Mouse (Mus musculus) mouse trophoblast stem cell (cell line): ENCODE measurements around the gene Samd4.
"Not testable (repeated sequence)": the region's sequence is repeated elsewhere in the genome, so short reads cannot be mapped to it uniquely, and the experiment has no call there.

Experiments
- in situ Hi-C, 2 experiments: fragments of 300-500 bp; cut with MseI, MboI; formaldehyde crosslinking; loops; 2 replicates in 1 of 2; 3 replicates in 1 of 2; pipeline ENCODE4 v1.15.1; 2025

Samd4 gene

DNA sequence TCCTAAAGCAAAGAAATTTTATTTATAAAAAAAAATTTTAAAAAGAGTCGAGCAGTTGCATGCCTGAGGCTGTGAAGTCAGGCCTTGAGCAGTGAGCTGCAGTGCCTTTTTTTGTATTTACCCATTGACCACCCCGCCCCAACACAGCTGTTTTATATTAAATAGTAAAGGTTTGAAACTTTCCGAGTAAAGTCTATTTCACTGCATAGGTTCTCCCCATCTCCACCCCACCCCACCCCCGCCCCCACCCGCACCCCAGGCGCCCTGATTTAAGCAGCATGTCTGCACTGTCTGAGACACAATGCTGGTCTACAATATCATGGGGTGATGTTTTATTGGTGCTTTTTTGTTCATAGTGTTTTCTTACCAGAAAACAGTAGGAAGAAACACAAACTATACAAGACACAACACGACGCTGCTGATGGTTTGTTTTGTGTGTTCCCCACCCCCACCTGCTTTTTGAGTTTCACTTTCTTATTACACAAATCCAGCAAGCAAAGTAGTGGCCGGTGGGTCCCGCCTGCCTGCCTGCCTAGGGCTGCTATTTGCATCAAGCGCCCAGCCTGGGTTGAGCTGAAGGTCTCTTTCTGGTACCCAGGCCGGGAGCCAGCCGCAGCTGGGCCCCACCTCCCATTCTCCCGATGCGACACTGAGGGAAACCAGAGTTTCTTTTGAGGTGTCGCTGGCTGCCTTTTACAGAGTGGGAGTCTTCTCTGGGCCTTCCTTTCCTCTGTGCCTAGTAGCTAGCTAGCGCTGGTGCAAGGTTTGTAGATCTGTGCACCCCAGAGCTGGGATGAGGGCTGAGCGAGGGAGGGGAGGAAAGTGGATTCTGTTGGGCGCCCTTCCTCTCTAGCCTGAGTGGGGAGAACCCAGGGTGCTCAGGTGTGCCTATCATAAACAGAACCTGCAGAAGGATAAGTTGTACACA lies 221.9 kb downstream of the Samd4 start:
- in situ Hi-C loops = no loop called here

GRCm38 (mm10) chr14:47105174-47105557 lies 222.5 kb downstream of the Samd4 start:
- in situ Hi-C loops = no loop called here

- in situ Hi-C loops = no loop called here
These were observed 223.1 kb downstream of the Samd4 start for GRCm38 (mm10) chr14:47105755-47106154.

GRCm38 (mm10) chr14:47107461-47107860 lies 224.8 kb downstream of the Samd4 start:
- in situ Hi-C loops = no loop called here

- in situ Hi-C loops = not testable (repeated sequence)
These were observed 227.7 kb downstream of the Samd4 start for GRCm38 (mm10) chr14:47110391-47110790.

DNA sequence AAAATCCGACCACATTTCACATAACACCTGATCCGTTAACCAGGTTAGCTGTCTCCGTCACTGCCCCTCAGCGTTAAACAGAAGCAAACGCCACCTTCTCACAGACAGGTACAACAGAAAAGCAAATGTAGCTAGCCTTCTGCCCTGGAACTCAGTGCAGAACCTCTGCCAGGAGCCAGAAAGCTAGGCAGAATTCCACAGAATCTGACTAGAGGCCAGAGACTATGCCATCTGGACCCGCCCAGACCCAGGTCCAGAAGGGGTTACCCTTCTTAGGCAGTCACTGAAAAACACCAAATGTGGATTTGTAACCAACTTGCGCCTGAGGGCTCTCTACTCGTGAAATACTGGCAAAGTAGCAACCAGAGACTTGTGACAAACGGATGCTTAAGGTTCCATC lies 228.7 kb downstream of the Samd4 start:
- in situ Hi-C loops = no loop called here

DNA sequence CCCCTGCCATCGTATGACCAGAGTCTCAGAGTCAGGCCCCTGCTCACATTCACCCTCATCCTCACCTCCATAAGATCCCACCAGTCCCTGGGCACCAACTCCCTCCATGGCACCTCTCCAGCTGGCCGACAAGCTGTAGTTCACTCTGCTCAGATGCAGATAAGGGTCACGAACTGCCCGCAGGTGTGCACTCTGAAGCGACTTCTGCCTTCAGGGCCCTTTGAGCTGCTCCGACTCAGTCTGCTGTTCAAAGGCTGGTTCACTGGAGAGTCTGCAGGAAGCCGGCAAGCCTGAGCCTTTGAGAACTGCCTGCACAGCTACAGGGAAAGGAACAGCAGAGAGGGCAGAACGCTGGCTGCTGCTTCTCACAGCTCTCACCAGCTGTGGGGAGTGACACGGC lies 232.5 kb downstream of the Samd4 start:
- in situ Hi-C loops = no loop called here

DNA sequence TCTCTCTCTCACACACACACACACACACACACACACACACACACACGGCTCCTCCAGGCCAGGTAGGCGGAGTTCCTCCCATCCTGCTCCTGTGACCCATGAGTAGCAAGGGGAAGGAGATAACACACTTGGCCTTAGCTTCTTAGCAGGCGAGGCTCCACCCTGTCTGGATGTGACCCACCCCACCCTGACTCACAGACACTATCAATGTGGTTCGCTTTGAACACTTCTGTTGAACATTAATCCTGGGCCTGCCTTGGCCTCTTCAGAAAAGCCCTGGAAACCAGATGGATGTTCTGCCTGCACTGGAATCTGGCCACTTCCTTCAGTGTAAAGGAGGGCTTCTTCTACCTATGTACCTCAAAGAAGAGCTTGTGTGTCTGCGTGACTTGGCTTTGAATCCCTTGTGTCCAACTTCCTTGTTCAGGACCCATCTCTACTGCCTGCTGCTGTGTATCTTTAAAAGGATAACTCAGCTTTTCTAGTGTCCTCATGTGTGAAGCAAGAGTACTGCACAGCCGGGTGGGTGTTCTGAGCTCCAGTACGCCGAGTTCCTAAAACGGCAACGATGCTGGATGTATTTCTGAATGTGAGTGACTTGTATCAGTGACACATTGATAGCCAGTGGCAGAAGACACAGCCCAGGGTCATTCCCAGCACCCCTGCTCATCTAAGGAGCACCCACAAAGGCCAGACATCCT lies 233.6 kb downstream of the Samd4 start:
- in situ Hi-C loops = no loop called here

DNA sequence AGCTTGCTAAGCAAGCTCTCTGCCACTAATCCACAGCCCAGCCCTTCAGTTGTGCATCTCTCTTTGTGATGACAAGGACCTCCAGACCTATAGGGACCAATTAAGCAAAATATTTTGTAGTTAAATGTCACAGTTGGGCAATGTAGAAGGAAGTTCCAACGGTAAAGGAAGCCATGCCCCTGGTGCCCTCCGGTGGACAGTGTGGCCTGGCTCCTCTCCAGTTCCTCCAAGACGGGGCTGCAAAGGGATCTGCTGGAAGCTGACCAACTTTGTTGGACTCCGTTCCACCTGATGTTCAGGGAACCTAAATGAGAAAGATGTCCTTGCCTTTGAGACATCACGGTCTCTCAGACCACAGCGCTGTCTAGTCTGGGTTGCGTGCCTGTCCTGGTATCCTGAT lies 234.9 kb downstream of the Samd4 start:
- in situ Hi-C loops = no loop called here

DNA sequence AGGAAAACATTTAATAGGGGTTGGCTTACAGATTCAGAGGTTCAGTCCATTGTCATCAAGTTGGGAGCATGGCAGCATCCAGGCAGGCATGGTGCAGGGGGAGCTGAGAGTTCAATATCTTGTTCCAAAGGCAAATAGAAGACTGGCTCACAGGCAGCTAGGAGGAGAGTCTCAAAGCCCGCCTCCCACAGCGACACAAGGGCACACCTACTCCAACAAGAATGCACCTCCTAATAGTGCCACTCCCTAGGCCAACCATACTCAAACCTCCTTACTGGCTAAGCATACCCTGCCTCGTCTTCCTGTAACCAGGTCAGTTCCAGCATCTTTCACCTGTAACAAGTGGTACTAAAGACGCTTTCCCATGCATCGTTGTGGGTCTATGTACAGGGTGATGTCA lies 245.3 kb downstream of the Samd4 start:
- in situ Hi-C loops = no loop called here

DNA sequence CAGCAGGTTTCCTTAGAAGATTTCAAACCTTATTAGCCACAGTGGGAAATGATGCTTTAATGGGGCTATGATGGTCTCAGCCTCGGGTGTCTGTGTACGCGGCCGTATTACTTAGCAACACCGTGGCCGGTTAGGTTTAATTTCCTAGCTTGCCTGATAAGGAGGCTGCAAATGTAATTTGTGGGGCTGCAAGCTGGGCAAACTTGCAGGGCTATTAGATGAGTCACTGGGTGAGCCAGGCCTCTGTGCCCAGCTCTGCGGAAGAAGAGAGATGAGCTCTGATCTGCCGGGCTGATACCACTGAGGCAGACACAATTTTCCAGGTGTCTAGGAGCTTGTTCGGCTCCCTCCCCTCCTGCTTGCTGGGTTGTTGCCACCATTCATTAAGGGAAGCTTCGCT lies 251.3 kb downstream of the Samd4 start:
- in situ Hi-C loops = no loop called here

DNA sequence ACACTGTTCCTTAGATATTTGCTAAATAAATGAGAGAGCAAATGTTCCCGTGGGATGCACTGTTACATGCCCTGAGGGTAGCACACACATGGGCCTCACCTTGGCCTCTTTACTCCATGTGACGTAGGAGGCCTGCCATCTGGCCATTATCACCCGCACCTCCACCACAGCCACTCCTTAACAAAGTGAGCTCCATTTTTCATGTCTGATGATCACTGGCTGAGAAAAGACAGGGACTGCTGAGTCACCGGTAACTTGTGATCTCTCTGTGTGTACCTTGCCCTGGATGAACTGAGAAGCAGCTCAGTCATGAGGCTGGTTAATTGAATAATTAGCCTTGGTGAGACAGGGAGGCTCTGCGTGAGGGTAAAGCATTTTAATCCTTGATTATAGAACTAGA lies 254.0 kb downstream of the Samd4 start:
- in situ Hi-C loops = no loop called here

GRCm38 (mm10) chr14:47138853-47139252 lies 256.2 kb downstream of the Samd4 start:
- in situ Hi-C loops = no loop called here

- in situ Hi-C loops = no loop called here
These were observed 261.7 kb downstream of the Samd4 start for GRCm38 (mm10) chr14:47144326-47144725.

DNA sequence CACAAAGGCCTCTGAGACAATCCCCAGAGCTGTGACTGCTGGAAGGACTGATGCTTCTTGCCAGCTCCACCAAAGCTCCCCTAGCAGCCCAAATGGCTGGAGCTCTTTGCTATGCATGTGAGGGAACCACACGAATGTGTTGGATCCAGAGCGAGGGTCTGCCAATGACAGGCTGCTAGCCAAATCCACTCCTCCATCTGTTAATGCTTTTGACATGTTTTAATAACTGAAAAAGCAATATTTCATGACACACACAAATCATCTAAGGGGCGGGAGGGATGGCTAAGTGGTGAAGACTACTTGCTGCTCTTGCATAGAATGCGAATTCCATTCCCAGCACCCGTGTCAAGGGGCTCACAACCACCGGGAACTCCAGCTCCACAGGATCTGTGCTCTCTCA lies 268.7 kb downstream of the Samd4 start:
- in situ Hi-C loops = no loop called here

DNA sequence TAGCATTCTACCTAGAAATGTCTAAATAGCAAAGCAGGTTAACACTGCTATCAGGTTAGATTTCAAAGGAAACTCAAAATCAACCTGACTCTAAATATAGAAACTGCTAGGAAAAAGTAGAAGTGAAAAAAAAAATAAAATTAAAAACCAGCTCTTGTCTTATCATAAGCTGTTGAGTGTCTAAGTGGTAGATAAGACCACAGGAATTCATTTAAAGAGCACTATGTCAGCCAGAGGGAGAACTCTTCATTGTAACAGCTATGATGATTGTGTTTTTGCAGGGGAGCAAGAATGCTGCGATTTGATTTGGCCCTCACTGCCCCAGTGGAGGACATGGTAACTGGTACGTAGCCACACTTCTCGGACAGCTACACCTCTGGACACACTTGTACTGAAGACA lies 271.6 kb downstream of the Samd4 start:
- in situ Hi-C loops = no loop called here
